Mouse (Mus musculus) hindbrain, embryonic 13.5 days (tissue): ENCODE measurements around the gene Cygb. TPM values are rescaled to one million over a fixed set of nuclear protein-coding genes. Genes with fewer than 3 reads are reported as not detected.
A peak's percentile ranks its signal among the peaks of the same experiment; 100 is the strongest.

Experiments
- ATAC-seq: fragments of 200-750 bp; cut with Nextera tagmentation; 2 replicates; pipeline ENCODE4 v1.8.0; 2017; ENCODE audit warnings: moderate TSS enrichment; ENCODE audit not compliant: low FRiP score
- H3K27ac ChIP-seq: fragments of 300-500 bp; sonication (generic); 2 replicates; pipeline ENCODE4 v1.5.1; 2015; ENCODE audit warnings: inconsistent platforms, mild to moderate bottlenecking, moderate library complexity
- H3K27me3 ChIP-seq: fragments of 300-500 bp; sonication (generic); 2 replicates; pipeline ENCODE4 v1.6.1; 2015; ENCODE audit warnings: mild to moderate bottlenecking, inconsistent platforms
- H3K36me3 ChIP-seq: fragments of 300-500 bp; sonication (generic); 2 replicates; pipeline ENCODE4 v1.6.1; 2015; ENCODE audit warnings: mild to moderate bottlenecking, inconsistent platforms
- H3K4me1 ChIP-seq: fragments of 300-500 bp; sonication (generic); replicated peaks from 2 replicates; pipeline ENCODE4 v1.6.1; 2015; ENCODE audit warnings: inconsistent platforms
- H3K4me2 ChIP-seq: fragments of 300-500 bp; sonication (generic); 2 replicates; pipeline ENCODE4 v1.6.1; 2015; ENCODE audit warnings: inconsistent platforms, mild to moderate bottlenecking, moderate library complexity
- H3K4me3 ChIP-seq: fragments of 300-500 bp; sonication (generic); 2 replicates; pipeline ENCODE4 v1.5.1; 2015; ENCODE audit warnings: mild to moderate bottlenecking, inconsistent platforms
- H3K9ac ChIP-seq: fragments of 300-500 bp; sonication (generic); 2 replicates; pipeline ENCODE4 v1.6.1; 2015; ENCODE audit warnings: mild to moderate bottlenecking, inconsistent platforms
- H3K9me3 ChIP-seq: fragments of 300-500 bp; sonication (generic); 2 replicates; pipeline ENCODE4 v1.6.1; 2016; ENCODE audit warnings: inconsistent platforms
- WGBS: fragments of 180-500 bp; shearing (Covaris S2); methylation state at CpG from one replicate; pipeline ENCODE4 v1.1.7; 2015; 5-methylcytosine and 5-hydroxymethylcytosine counted together
- polyA plus RNA-seq: library from polyadenylated mRNA; unstranded; fragments of >200 nt; fragmentation: Nextera tagmentation; extraction: Ambion mirVana; gene quantifications from 2 replicates; pipeline ENCODE4 v1.2.1, GENCODE M21; 2015

Cygb gene
- polyA plus RNA-seq, 1 experiment from 2014 or later: 18.1 TPM

DNA sequence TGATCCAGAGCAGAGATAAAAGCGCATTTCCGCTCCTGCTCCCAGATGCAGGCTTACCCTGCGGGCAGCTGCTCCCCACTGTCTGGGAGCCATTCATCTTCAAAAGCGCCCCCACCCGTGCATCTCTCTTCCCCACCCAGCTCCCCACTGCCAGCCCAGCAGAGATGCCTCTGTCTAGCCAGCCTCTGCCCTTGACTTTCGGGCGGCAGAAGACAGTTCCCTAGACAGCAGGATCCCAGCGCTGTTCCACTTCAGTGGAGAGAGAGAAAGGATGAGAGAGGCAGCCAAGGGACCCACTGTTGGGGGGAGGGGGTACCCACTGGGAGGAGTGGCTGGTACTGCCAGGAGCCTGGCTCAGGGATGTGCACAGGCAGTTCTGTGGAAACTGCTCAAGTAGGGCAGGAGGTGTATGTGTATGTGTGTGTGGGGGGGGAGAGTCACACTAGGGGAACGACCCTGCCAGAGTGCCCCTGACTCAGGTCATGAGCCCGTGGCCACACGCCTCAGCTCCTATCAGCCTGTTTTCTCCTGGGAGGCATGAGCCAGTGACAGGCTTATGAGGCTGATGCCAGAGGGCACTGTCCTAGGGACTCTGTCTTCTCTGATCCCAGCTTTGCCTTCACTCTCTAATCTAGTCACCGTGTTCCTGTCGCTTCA is 7.3 kb upstream of the Cygb start:
- WGBS: 1% methylated on average over 13 of the region's 13 CpGs
- no peaks in the 10 kb centered on the region for H3K27me3 ChIP-seq
- no peaks in the 10 kb centered on the region for H3K9me3 ChIP-seq
- 0 out of 2 replicates have a peak overlapping the region, but pooled peaks have one; percentile 1 for H3K4me3 ChIP-seq
- peak overlapping the region; percentile 55 for H3K9ac ChIP-seq
- ATAC-seq: peak; percentile 63
- peaks cover 76% of the 10 kb centered on the region for H3K4me1 ChIP-seq
- peak overlapping the region; percentile 34 for H3K4me2 ChIP-seq
- peak overlapping the region; percentile 94 for H3K27ac ChIP-seq
- H3K36me3 ChIP-seq: no peaks in the 10 kb centered on the region

- 54% methylated on average over 9 of the region's 9 CpGs for WGBS
- H3K27ac ChIP-seq: peak overlapping the region; percentile 94
- H3K4me2 ChIP-seq: peak overlapping the region; percentile 34; the same call in 1 of the 2 replicates
- peaks cover 3% of the 10 kb centered on the region; the same call in 1 of the 2 replicates for H3K27me3 ChIP-seq
- H3K4me1 ChIP-seq: peaks cover 80% of the 10 kb centered on the region
- H3K4me3 ChIP-seq: no peak overlapping the region
- no peak for ATAC-seq
- no peaks in the 10 kb centered on the region for H3K9me3 ChIP-seq
- H3K36me3 ChIP-seq: no peaks in the 10 kb centered on the region
- H3K9ac ChIP-seq: peak overlapping the region; percentile 55; the same call in 1 of the 2 replicates
These were observed 6.1 kb upstream of the Cygb start for GRCm38 (mm10) chr11:116660181-116660580.

DNA sequence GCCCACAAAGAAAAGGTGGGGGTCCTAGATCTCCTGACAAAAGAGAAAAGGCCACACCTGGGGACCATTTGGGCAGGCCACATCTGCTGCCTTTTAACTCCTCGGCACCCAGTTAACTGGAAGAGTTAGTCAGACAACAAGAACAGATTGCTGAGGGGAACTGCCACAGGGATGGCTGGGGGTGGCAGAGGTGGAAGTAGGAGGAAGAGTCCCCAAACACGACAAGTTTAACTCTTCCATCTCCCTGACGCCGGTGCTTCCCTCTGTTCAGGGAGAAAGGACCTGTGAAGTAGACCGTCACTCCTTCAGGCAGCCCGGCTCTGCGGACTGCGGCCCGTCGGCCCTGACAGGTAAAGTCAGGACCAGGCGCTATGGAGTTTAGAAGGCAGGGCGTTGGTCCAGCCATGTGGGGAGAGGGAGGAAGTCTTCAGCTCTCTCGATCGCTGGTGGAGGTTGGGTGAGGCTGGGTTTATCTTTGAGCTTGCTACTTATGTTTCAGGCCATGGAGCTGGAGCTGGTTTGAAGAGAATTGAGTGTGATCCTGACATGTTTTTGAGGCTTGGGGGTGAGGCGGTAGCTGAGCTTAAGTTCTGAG is 5.0 kb upstream of the Cygb start:
- no peak for ATAC-seq
- Histone ChIP-seq H3K27ac (peak overlapping the region; percentile 94; the same call in 1 of the 2 replicates), H3K9ac (no peak overlapping the region), H3K27me3 (peaks cover 13% of the 10 kb centered on the region), H3K4me2 (no peak overlapping the region), H3K4me3 (no peak overlapping the region), H3K4me1 (peaks cover 80% of the 10 kb centered on the region), H3K36me3 (no peaks in the 10 kb centered on the region), H3K9me3 (no peaks in the 10 kb centered on the region)
- WGBS: 81% methylated on average over 15 of the region's 15 CpGs

DNA sequence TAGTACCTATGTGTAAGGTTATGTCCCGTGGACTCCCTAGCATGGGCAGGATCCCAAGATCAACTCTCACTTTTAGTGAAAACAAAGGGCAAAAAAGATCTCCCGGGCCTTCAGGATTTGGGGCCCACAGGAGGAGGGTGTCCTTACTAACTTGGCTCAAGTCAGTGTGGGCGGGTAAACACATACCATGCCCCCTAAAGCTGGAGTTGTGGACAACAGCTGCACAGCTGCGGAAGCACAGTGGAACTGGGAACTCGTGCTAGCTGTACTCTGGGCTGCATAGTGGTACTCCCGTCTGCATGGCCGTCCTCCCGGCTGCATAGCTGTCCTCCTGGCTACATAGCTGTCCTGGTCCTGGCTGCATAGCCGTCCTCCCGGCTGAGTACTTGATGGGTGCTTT is 4.1 kb upstream of the Cygb start:
- peak overlapping the region; percentile 89; the same call in 1 of the 2 replicates for H3K27ac ChIP-seq
- no peaks in the 10 kb centered on the region for H3K36me3 ChIP-seq
- ATAC-seq: no peak
- peaks cover 16% of the 10 kb centered on the region for H3K27me3 ChIP-seq
- H3K4me3 ChIP-seq: no peak overlapping the region
- H3K9me3 ChIP-seq: no peaks in the 10 kb centered on the region
- peak overlapping the region; percentile 19; the same call in 1 of the 2 replicates for H3K4me2 ChIP-seq
- no peak overlapping the region for H3K9ac ChIP-seq
- peaks cover 79% of the 10 kb centered on the region for H3K4me1 ChIP-seq
- 59% methylated on average over 10 of the region's 10 CpGs for WGBS

GRCm38 (mm10) chr11:116657311-116658223 is 3.5 kb upstream of the Cygb start:
- peak; percentile 69 for ATAC-seq
- peak overlapping the region; percentile 29 for H3K4me3 ChIP-seq
- WGBS: 10% methylated on average over 22 of the region's 22 CpGs
- no peaks in the 10 kb centered on the region for H3K36me3 ChIP-seq
- H3K4me1 ChIP-seq: peaks cover 79% of the 10 kb centered on the region
- peaks cover 23% of the 10 kb centered on the region for H3K27me3 ChIP-seq
- H3K9me3 ChIP-seq: no peaks in the 10 kb centered on the region
- peak overlapping the region; percentile 65 for H3K9ac ChIP-seq
- peak overlapping the region; percentile 89 for H3K27ac ChIP-seq
- H3K4me2 ChIP-seq: peak overlapping the region; percentile 58

GRCm38 (mm10) chr11:116656348-116657191 is 2.5 kb upstream of the Cygb start:
- Histone ChIP-seq H3K27ac (0 out of 2 replicates have a peak overlapping the region, but pooled peaks have one; percentile 30), H3K9ac (no peak overlapping the region), H3K4me1 (peaks cover 78% of the 10 kb centered on the region), H3K9me3 (no peaks in the 10 kb centered on the region), H3K4me3 (no peak overlapping the region), H3K36me3 (no peaks in the 10 kb centered on the region), H3K27me3 (peaks cover 33% of the 10 kb centered on the region), H3K4me2 (no peak overlapping the region)
- ATAC-seq: no peak
- 76% methylated on average over 16 of the region's 16 CpGs for WGBS

GRCm38 (mm10) chr11:116653709-116654221 is 348 bp downstream of the Cygb start:
- under 1% methylated on average over 47 of the region's 47 CpGs for WGBS
- H3K27me3 ChIP-seq: peaks cover 57% of the 10 kb centered on the region
- H3K27ac ChIP-seq: peak overlapping the region; percentile 52
- peak; percentile 43; the same call in 1 of the 2 replicates for ATAC-seq
- H3K9me3 ChIP-seq: no peaks in the 10 kb centered on the region
- peaks cover 5% of the 10 kb centered on the region for H3K36me3 ChIP-seq
- peak overlapping the region; percentile 56 for H3K4me3 ChIP-seq
- H3K4me1 ChIP-seq: peaks cover 59% of the 10 kb centered on the region
- peak overlapping the region; percentile 89 for H3K9ac ChIP-seq
- H3K4me2 ChIP-seq: peak overlapping the region; percentile 93

- Histone ChIP-seq H3K4me3 (peak within 1 kb of the TSS; percentile 56), H3K9me3 (no peaks in the 10 kb centered on the region), H3K4me2 (peak within 1 kb of the TSS; percentile 93), H3K36me3 (peaks cover 5% of the 10 kb centered on the region), H3K27me3 (peaks cover 62% of the 10 kb centered on the region), H3K4me1 (peaks cover 56% of the 10 kb centered on the region), H3K9ac (peak within 1 kb of the TSS; percentile 89), H3K27ac (peak within 1 kb of the TSS; percentile 52)
- ATAC-seq: no peak
- 1% methylated on average over 9 of the region's 10 CpGs for WGBS
These were observed 879 bp downstream of the Cygb start, which contains the start of gene Prcd for GRCm38 (mm10) chr11:116653234-116653633. TSS of gene Prcd (plus strand) at chr11:116653534.

DNA sequence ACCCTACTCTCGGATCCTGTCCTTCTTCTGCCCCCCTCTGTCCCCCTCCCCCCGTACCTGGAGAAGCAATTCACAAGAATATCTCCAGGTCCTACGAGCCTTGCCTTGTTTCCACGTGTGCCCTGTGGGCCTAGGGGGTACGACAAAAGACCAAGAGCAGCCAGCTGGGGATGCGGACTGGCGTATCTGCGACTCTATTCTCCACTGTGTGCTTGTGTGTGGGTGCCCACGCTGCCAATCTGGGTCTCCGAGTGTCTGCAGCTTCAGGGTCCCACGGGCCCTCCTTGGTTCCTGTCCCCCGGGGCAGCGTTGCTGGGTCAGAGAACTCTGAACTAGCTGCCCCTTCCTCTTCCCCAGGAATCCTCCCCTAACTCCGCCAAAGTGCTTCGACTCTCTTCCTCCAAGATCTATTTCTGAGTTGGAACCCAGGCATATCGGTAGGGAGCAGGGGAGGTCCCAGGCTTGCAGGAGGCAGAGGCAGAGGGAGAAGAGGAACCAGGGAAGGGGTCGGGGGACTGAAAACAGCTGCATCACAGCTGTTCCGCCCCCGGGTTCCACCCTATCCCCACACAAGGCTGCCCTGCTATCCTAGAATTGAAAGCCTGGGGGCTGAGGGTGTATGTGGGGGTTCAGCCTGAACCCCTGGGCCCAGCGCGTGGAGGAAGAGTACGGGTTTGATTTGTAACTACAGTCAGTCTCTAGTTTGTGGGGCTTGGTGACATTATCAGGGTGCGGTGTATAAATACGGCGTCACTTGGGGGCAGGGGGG is 1.6 kb downstream of the Cygb start:
- no peak overlapping the region for H3K27ac ChIP-seq
- peak overlapping the region; percentile 93 for H3K4me2 ChIP-seq
- peak overlapping the region; percentile 89 for H3K9ac ChIP-seq
- H3K9me3 ChIP-seq: no peaks in the 10 kb centered on the region
- peaks cover 5% of the 10 kb centered on the region for H3K36me3 ChIP-seq
- H3K27me3 ChIP-seq: peaks cover 64% of the 10 kb centered on the region
- H3K4me3 ChIP-seq: peak overlapping the region; percentile 56
- WGBS: 57% methylated on average over 25 of the region's 25 CpGs
- H3K4me1 ChIP-seq: peaks cover 51% of the 10 kb centered on the region
- ATAC-seq: no peak

DNA sequence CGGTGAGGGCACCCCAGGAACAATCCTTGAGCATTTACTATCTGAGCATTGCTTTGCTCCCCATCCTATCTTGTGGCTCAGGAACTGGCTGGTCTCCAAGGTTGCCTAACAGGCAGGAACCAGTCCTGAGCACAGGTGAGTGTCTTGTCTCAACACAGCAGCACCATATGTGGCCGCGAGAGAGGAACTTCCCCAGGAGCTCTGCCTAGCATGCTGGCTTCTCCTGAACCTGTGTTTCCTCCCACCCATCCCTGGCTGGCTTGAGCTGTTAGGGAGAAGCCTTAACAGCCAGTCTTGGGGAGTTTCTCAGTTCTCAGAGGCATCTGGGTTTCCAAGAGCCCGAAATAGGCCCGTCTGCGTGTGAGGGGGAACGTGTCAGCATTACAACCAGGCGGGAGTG is 2.8 kb downstream of the Cygb start:
- H3K27me3 ChIP-seq: peaks cover 64% of the 10 kb centered on the region
- peaks cover 40% of the 10 kb centered on the region for H3K4me1 ChIP-seq
- H3K4me2 ChIP-seq: no peak overlapping the region
- H3K27ac ChIP-seq: no peak overlapping the region
- H3K36me3 ChIP-seq: peaks cover 5% of the 10 kb centered on the region
- no peaks in the 10 kb centered on the region for H3K9me3 ChIP-seq
- peak overlapping the region; percentile 43; the same call in 1 of the 2 replicates for H3K9ac ChIP-seq
- H3K4me3 ChIP-seq: no peak overlapping the region
- ATAC-seq: no peak
- 85% methylated on average over 8 of the region's 8 CpGs for whole genome bisulfite sequencing
